Mouse (Mus musculus) kidney, postnatal 36 days (tissue): ENCODE data around the gene Mpz.
"Not testable (repeated sequence)": the region's sequence is repeated elsewhere in the genome, so short reads cannot be mapped to it uniquely, and the experiment has no call there.

ENCODE experiments used
- DNase-seq, 2 experiments: peaks; one replicate each; pipeline ENCODE4 v3.0.0; 2021 to 2022; ENCODE audit warnings: mixed read lengths in 2 of 2

Mpz gene

GRCm38 (mm10) chr1:171130971-171131370, 19.5 kb upstream of the Mpz start:
- DNase-seq, result peak; percentile 60 to 67

- no peak for DNase-seq
Observed at GRCm38 (mm10) chr1:171135600-171135999, 14.9 kb upstream of the Mpz start.

GRCm38 (mm10) chr1:171137486-171138155, 12.9 kb upstream of the Mpz start:
- not testable (repeated sequence) for DNase-seq

GRCm38 (mm10) chr1:171142981-171143380, 7.5 kb upstream of the Mpz start:
- DNase-seq, result peak; percentile 68 to 86

- no peak for DNase-seq
Observed at GRCm38 (mm10) chr1:171150838-171151391, 404 bp downstream of the Mpz start.

GRCm38 (mm10) chr1:171151966-171152365, 1.5 kb downstream of the Mpz start:
- DNase-seq, result peak; percentile 60 to 69

- no peak for DNase-seq
Observed at GRCm38 (mm10) chr1:171156644-171157043, 6.1 kb downstream of the Mpz start.

- DNase-seq, result no peak
Observed at GRCm38 (mm10) chr1:171157965-171158364, 7.5 kb downstream of the Mpz start.

- peak; percentile 23 to 52 for DNase-seq
Observed at GRCm38 (mm10) chr1:171159485-171159975, 9.0 kb downstream of the Mpz start.

GRCm38 (mm10) chr1:171162526-171162925, 12.0 kb downstream of the Mpz start:
- no peak for DNase-seq

- DNase-seq, result peak; percentile 36 to 46
Observed at GRCm38 (mm10) chr1:171164258-171164657, 13.7 kb downstream of the Mpz start.

- no peak for DNase-seq
Observed at GRCm38 (mm10) chr1:171165629-171166345, 15.3 kb downstream of the Mpz start.

GRCm38 (mm10) chr1:171168906-171169305, 18.4 kb downstream of the Mpz start:
- DNase-seq, result peak; percentile 30 to 35

GRCm38 (mm10) chr1:171169913-171170312, 19.4 kb downstream of the Mpz start:
- DNase-seq, result no peak

- DNase-seq, result peak in 1 of 2 experiments; percentile 38
Observed at GRCm38 (mm10) chr1:171171138-171171537, 20.6 kb downstream of the Mpz start.

- no peak for DNase-seq
Observed at GRCm38 (mm10) chr1:171172779-171173178, 22.3 kb downstream of the Mpz start.

GRCm38 (mm10) chr1:171179487-171180171, 29.1 kb downstream of the Mpz start:
- DNase-seq, result peak; percentile 28 to 48

GRCm38 (mm10) chr1:171183025-171183424, 32.5 kb downstream of the Mpz start:
- no peak for DNase-seq

GRCm38 (mm10) chr1:171183620-171184019, 33.1 kb downstream of the Mpz start:
- DNase-seq, result peak; percentile 53 to 54

GRCm38 (mm10) chr1:171184314-171184713, 33.8 kb downstream of the Mpz start:
- peak; percentile 39 to 54 for DNase-seq

GRCm38 (mm10) chr1:171185655-171186054, 35.1 kb downstream of the Mpz start:
- no peak for DNase-seq

GRCm38 (mm10) chr1:171187851-171188700, 37.6 kb downstream of the Mpz start:
- no peak for DNase-seq
